Mouse (Mus musculus) limb, embryonic 13.5 days (tissue): Measurements from ENCODE around the gene Itih5. TPM values are rescaled to one million over a fixed set of nuclear protein-coding genes. Genes with fewer than 3 reads are reported as not detected.

Source experiments
- ATAC-seq: fragments of 200-750 bp; cut with Nextera tagmentation; 2 replicates; pipeline ENCODE4 v1.8.0; 2017; ENCODE audit warnings: low read depth, moderate number of reproducible peaks, moderate TSS enrichment; ENCODE audit not compliant: low FRiP score
- H3K27ac ChIP-seq: fragments of 300-500 bp; sonication (generic); 2 replicates; pipeline ENCODE4 v1.5.1; 2015; ENCODE audit warnings: inconsistent platforms, mild to moderate bottlenecking, moderate library complexity
- H3K27me3 ChIP-seq: fragments of 300-500 bp; sonication (generic); 2 replicates; pipeline ENCODE4 v1.6.1; 2015; ENCODE audit warnings: mild to moderate bottlenecking, inconsistent platforms
- H3K36me3 ChIP-seq: fragments of 300-500 bp; sonication (generic); 2 replicates; pipeline ENCODE4 v1.6.1; 2015; ENCODE audit warnings: inconsistent platforms, mild to moderate bottlenecking, moderate library complexity
- H3K4me1 ChIP-seq: fragments of 300-500 bp; sonication (generic); 2 replicates; pipeline ENCODE4 v1.6.1; 2015; ENCODE audit warnings: inconsistent platforms
- H3K4me2 ChIP-seq: fragments of 300-500 bp; sonication (generic); replicated peaks from 2 replicates; pipeline ENCODE4 v1.6.1; 2015; ENCODE audit warnings: inconsistent platforms, mild to moderate bottlenecking, moderate library complexity
- H3K4me3 ChIP-seq: fragments of 300-500 bp; sonication (generic); 2 replicates; pipeline ENCODE4 v1.5.1; 2015; ENCODE audit warnings: moderate library complexity, mild to moderate bottlenecking, inconsistent platforms
- H3K9ac ChIP-seq: fragments of 300-500 bp; sonication (generic); 2 replicates; pipeline ENCODE4 v1.6.1; 2015; ENCODE audit warnings: mild to moderate bottlenecking, inconsistent platforms
- H3K9me3 ChIP-seq: fragments of 300-500 bp; sonication (generic); 2 replicates; pipeline ENCODE4 v1.6.1; 2016; ENCODE audit warnings: inconsistent platforms
- WGBS: fragments of 180-500 bp; shearing (Covaris S2); methylation state at CpG from one replicate; pipeline ENCODE4 v1.1.7; 2015; 5-methylcytosine and 5-hydroxymethylcytosine counted together
- polyA plus RNA-seq: library from polyadenylated mRNA; unstranded; fragments of >200 nt; fragmentation: Nextera tagmentation; extraction: Ambion mirVana; gene quantifications from 2 replicates; pipeline ENCODE4 v1.2.1, GENCODE M21; 2015

The Itih5 gene
- polyA plus RNA-seq, 1 experiment from 2014 or later = 7.0 TPM

GRCm38 (mm10) chr2:10300771-10301170 lies 147.4 kb downstream of the Itih5 start:
- H3K9ac ChIP-seq = no peak overlapping the region
- H3K4me2 ChIP-seq = peak overlapping the region; percentile 50
- H3K9me3 ChIP-seq = no peaks in the 10 kb centered on the region
- 0 out of 2 replicates have a peak overlapping the region, but pooled peaks have one; percentile 1 for H3K4me3 ChIP-seq
- peak; percentile 48; the same call in 1 of the 2 replicates for ATAC-seq
- H3K27ac ChIP-seq = no peak overlapping the region
- WGBS = 29% methylated on average over 10 of the region's 10 CpGs
- H3K27me3 ChIP-seq = peaks cover 22% of the 10 kb centered on the region
- no peaks in the 10 kb centered on the region for H3K36me3 ChIP-seq
- H3K4me1 ChIP-seq = peaks cover 8% of the 10 kb centered on the region; the same call in 1 of the 2 replicates

GRCm38 (mm10) chr2:10301391-10301790 lies 148.0 kb downstream of the Itih5 start:
- Histone ChIP-seq H3K36me3 (no peaks in the 10 kb centered on the region), H3K4me1 (peaks cover 4% of the 10 kb centered on the region; the same call in 1 of the 2 replicates), H3K4me2 (no peak overlapping the region), H3K9ac (no peak overlapping the region), H3K27ac (no peak overlapping the region), H3K4me3 (no peak overlapping the region), H3K9me3 (no peaks in the 10 kb centered on the region), H3K27me3 (peaks cover 22% of the 10 kb centered on the region)
- WGBS = 60% methylated on average over 3 of the region's 3 CpGs
- no peak for ATAC-seq

DNA sequence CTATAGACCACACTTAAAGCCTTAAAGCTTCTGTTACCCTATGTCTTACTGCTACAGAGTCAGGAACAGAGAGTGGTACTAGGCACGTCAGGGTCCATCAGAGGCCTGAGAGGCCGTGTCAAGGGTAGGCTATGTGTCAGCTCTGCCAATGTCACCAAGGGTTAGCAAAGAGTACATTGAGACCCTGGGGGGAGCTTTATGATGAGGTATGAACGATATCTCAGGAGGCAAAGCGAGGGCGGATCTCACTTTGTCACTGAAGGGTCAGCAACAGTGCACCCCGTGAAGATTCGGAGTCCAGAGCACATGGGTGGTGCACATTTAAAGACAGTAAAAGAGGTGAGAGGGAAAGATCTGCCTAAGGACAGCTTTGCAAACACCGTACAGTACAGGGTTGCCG lies 148.6 kb downstream of the Itih5 start:
- no peak overlapping the region for H3K9ac ChIP-seq
- no peak for ATAC-seq
- H3K27me3 ChIP-seq = peaks cover 22% of the 10 kb centered on the region
- 92% methylated on average over 9 of the region's 9 CpGs for WGBS
- H3K4me1 ChIP-seq = peaks cover 4% of the 10 kb centered on the region; the same call in 1 of the 2 replicates
- H3K4me3 ChIP-seq = no peak overlapping the region
- H3K9me3 ChIP-seq = no peaks in the 10 kb centered on the region
- no peak overlapping the region for H3K4me2 ChIP-seq
- H3K27ac ChIP-seq = no peak overlapping the region
- H3K36me3 ChIP-seq = no peaks in the 10 kb centered on the region

GRCm38 (mm10) chr2:10304911-10305310 lies 151.5 kb downstream of the Itih5 start:
- Histone ChIP-seq H3K9ac (no peak overlapping the region), H3K27ac (no peak overlapping the region), H3K27me3 (no peaks in the 10 kb centered on the region), H3K9me3 (no peaks in the 10 kb centered on the region), H3K4me2 (no peak overlapping the region), H3K4me1 (peaks cover 4% of the 10 kb centered on the region; the same call in 1 of the 2 replicates), H3K36me3 (no peaks in the 10 kb centered on the region), H3K4me3 (no peak overlapping the region)
- WGBS = 80% methylated on average over 3 of the region's 3 CpGs
- ATAC-seq = no peak

Other genes with a start within 250 kb of the Itih5 start
- 15.2 and 16.5 TPM in 2 replicates for gene Taf3, start 105.0 kb upstream of the Itih5 start, polyA plus RNA-seq
- 528 and 534 TPM in 2 replicates for gene Atp5c1, start 73.1 kb upstream of the Itih5 start, polyA plus RNA-seq
- gene Kin, start 73.0 kb upstream of the Itih5 start, polyA plus RNA-seq = 27.9 and 34.2 TPM in 2 replicates
- 0.11 and 0.94 TPM in 2 replicates for gene Itih2, start 22.2 kb upstream of the Itih5 start, polyA plus RNA-seq
- gene Sfmbt2, start 216.9 kb downstream of the Itih5 start, polyA plus RNA-seq = 3.8 and 4.1 TPM in 2 replicates